Mouse (Mus musculus) kidney, postnatal 0 days (tissue): ENCODE data around the gene Wfikkn2. TPM values are rescaled to one million over a fixed set of nuclear protein-coding genes. Genes with fewer than 3 reads are reported as not detected.
A peak's percentile ranks its signal among the peaks of the same experiment; 100 is the strongest.

Source experiments
- ATAC-seq: fragments of 200-750 bp; cut with Nextera tagmentation; replicated peaks from 2 replicates; pipeline ENCODE4 v1.8.0; 2017; ENCODE audit warnings: low read depth, moderate number of reproducible peaks, moderate TSS enrichment, moderate library complexity; ENCODE audit not compliant: low FRiP score
- DNase-seq: peaks from one replicate; pipeline ENCODE4 v3.0.0-alpha.2; 2016; ENCODE audit warnings: low spot score
- H3K27ac ChIP-seq: fragments of 300-500 bp; sonication (generic); 2 replicates; pipeline ENCODE4 v1.5.1; 2014; ENCODE audit warnings: mild to moderate bottlenecking
- H3K27me3 ChIP-seq: fragments of 300-500 bp; sonication (generic); 2 replicates; pipeline ENCODE4 v1.6.1; 2014; ENCODE audit warnings: low read length, mixed read lengths; ENCODE audit not compliant: insufficient read depth
- H3K36me3 ChIP-seq: fragments of 300-500 bp; sonication (generic); 2 replicates; pipeline ENCODE4 v1.6.1; 2014; ENCODE audit warnings: low read length, mixed read lengths; ENCODE audit not compliant: insufficient read depth
- H3K4me1 ChIP-seq: fragments of 300-500 bp; sonication (generic); replicated peaks from 2 replicates; pipeline ENCODE4 v1.6.1; 2014; ENCODE audit warnings: antibody characterized with exemption, low read length, mixed read lengths; ENCODE audit not compliant: insufficient read depth
- H3K4me2 ChIP-seq: fragments of 300-500 bp; sonication (generic); 2 replicates; pipeline ENCODE4 v1.6.1; 2014; ENCODE audit warnings: mild to moderate bottlenecking, low read length, moderate library complexity, mixed read lengths
- H3K4me3 ChIP-seq: fragments of 300-500 bp; sonication (generic); replicated peaks from 2 replicates; pipeline ENCODE4 v1.5.1; 2014; ENCODE audit warnings: low read depth, low read length
- H3K9ac ChIP-seq: fragments of 300-500 bp; sonication (generic); 2 replicates; pipeline ENCODE4 v1.6.1; 2014; ENCODE audit warnings: low read depth, low read length
- H3K9me3 ChIP-seq: fragments of 300-500 bp; sonication (generic); replicated peaks from 2 replicates; pipeline ENCODE4 v1.6.1; 2016; ENCODE audit warnings: low read length, inconsistent platforms, mixed read lengths
- CTCF ChIP-seq: IDR thresholded peaks from 2 replicates; pipeline ENCODE4 v1.5.1; 2016; ENCODE audit warnings: antibody characterized with exemption, low read depth, mild to moderate bottlenecking, moderate library complexity
- WGBS: fragments of 180-500 bp; shearing (Covaris S2); extraction: QIAGEN DNeasy Blood & Tissue Kit; methylation state at CpG from one replicate; pipeline ENCODE4 v1.1.7; 2014; 5-methylcytosine and 5-hydroxymethylcytosine counted together
- polyA plus RNA-seq: library from polyadenylated mRNA; unstranded; fragments of >200 nt; fragmentation: Nextera tagmentation; extraction: Ambion mirVana; gene quantifications from 2 replicates; pipeline ENCODE4 v1.2.1, GENCODE M21; 2015

Gene Wfikkn2
- polyA plus RNA-seq, 1 experiment from 2014 or later: 1.2 TPM

- ATAC-seq (no peak), DNase-seq (no peak)
- Histone ChIP-seq H3K27me3 (no peaks in the 10 kb centered on the region), H3K4me2 (no peak overlapping the region), H3K36me3 (0 out of 2 replicates have a peak, but pooled peaks cover 9% of the 10 kb centered on the region), H3K9me3 (no peaks in the 10 kb centered on the region), H3K9ac (no peak overlapping the region), H3K27ac (no peak overlapping the region), H3K4me1 (no peaks in the 10 kb centered on the region; the same call in 1 of the 2 replicates), H3K4me3 (no peak overlapping the region)
- 86% methylated on average over 3 of the region's 3 CpGs for WGBS
- TF ChIP-seq CTCF: no peak
Measured at GRCm38 (mm10) chr11:94215581-94215980, 30.2 kb downstream of the Wfikkn2 start.

GRCm38 (mm10) chr11:94213735-94214594 lies 31.8 kb downstream of the Wfikkn2 start:
- Histone ChIP-seq H3K27ac (no peak overlapping the region), H3K9ac (0 out of 2 replicates have a peak overlapping the region, but pooled peaks have one; percentile 15), H3K4me3 (peak overlapping the region; percentile 97; the same call in 1 of the 2 replicates), H3K27me3 (no peaks in the 10 kb centered on the region), H3K36me3 (0 out of 2 replicates have a peak, but pooled peaks cover 9% of the 10 kb centered on the region), H3K9me3 (no peaks in the 10 kb centered on the region), H3K4me1 (no peaks in the 10 kb centered on the region; the same call in 1 of the 2 replicates), H3K4me2 (peak overlapping the region; percentile 59)
- TF ChIP-seq CTCF: no peak
- DNase-seq: peak; percentile 10
- 56% methylated on average over 28 of the region's 29 CpGs for WGBS
- no peak for ATAC-seq

- DNase-seq: peak; percentile 19
- WGBS: 38% methylated on average over 4 of the region's 4 CpGs
- TF ChIP-seq CTCF: no peak
- Histone ChIP-seq H3K9me3 (no peaks in the 10 kb centered on the region), H3K4me1 (no peaks in the 10 kb centered on the region; the same call in 1 of the 2 replicates), H3K4me2 (peak overlapping the region; percentile 59), H3K27ac (no peak overlapping the region), H3K9ac (peak overlapping the region; percentile 98; the same call in 1 of the 2 replicates), H3K36me3 (0 out of 2 replicates have a peak, but pooled peaks cover 9% of the 10 kb centered on the region), H3K4me3 (peak overlapping the region; percentile 97), H3K27me3 (no peaks in the 10 kb centered on the region)
- no peak for ATAC-seq
Measured at GRCm38 (mm10) chr11:94212997-94213396, 32.8 kb downstream of the Wfikkn2 start.

- no peak for TF ChIP-seq CTCF
- DNase-seq: peak; percentile 34
- 3% methylated on average over 7 of the region's 7 CpGs for WGBS
Measured at GRCm38 (mm10) chr11:94212489-94212836, 33.3 kb downstream of the Wfikkn2 start.

DNA sequence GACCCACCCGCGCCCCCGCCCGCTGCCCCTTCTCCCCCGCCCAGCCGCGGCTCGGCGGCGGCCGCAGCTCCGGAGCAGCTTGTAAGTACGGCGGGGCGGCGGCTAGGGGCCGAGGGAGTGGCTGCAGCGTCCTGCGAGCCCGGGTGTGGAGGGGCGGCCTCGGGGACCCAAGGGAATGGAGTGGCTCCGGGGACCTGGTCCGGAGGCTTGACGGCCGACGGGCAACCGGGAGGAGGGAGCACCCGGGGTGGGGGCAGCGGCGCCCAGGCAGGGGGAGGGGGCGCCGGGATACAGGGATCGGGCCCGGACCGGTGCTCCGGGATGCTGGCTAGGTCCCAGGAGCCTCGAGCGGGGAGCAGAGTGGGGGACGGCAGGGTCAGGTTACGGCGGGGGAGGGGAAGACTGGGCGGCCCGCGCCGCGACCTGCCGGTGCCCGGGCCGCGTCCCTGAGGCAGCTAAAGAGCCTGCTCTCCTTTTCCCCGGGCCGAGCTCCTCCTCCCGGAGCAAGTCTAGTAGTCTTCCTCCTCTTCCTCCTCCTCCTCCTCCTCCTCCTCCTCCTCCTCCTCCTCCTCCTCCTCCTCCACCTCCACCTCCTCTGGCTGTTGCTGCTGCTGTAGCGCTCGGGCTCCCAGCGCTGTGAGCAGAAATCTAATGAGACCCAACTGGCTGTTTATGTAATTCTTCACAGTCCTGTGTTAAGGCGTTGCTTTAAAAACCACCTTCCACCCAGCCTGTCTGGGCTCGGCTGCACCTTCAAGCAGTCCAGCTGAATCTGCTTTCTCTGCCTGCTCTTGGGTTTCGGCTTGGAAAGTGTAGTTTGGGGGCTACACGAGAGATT lies 33.9 kb downstream of the Wfikkn2 start:
- no peak for TF ChIP-seq CTCF
- Histone ChIP-seq H3K4me3 (peak overlapping the region; percentile 97), H3K36me3 (0 out of 2 replicates have a peak, but pooled peaks cover 9% of the 10 kb centered on the region), H3K4me1 (no peaks in the 10 kb centered on the region; the same call in 1 of the 2 replicates), H3K27me3 (no peaks in the 10 kb centered on the region), H3K9me3 (no peaks in the 10 kb centered on the region), H3K9ac (peak overlapping the region; percentile 98), H3K27ac (peak overlapping the region; percentile 99), H3K4me2 (peak overlapping the region; percentile 59)
- ATAC-seq (peak; percentile 18), DNase-seq (peak; percentile 75)
- WGBS: under 1% methylated on average over 41 of the region's 61 CpGs

More at GRCm38 (mm10) chr11:94212489-94212836, 33.3 kb downstream of the Wfikkn2 start:
- Histone ChIP-seq H3K27ac (peak overlapping the region; percentile 99), H3K9me3 (no peaks in the 10 kb centered on the region), H3K27me3 (no peaks in the 10 kb centered on the region), H3K9ac (peak overlapping the region; percentile 98), H3K4me2 (peak overlapping the region; percentile 59), H3K4me3 (peak overlapping the region; percentile 97), H3K36me3 (0 out of 2 replicates have a peak, but pooled peaks cover 9% of the 10 kb centered on the region), H3K4me1 (no peaks in the 10 kb centered on the region; the same call in 1 of the 2 replicates)
- no peak for ATAC-seq
